Mouse (Mus musculus): ENCODE results near the gene Card9. TPM values are rescaled to one million over a fixed set of nuclear protein-coding genes. Genes with fewer than 3 reads are reported as not detected.
"Not testable (repeated sequence)": the region's sequence is repeated elsewhere in the genome, so short reads cannot be mapped to it uniquely, and the experiment has no call there.

Gene Card9
- polyA plus RNA-seq (2017; shearing (Covaris generic)): 1 to 10 TPM; 1.5 to 2.3 TPM

DNA sequence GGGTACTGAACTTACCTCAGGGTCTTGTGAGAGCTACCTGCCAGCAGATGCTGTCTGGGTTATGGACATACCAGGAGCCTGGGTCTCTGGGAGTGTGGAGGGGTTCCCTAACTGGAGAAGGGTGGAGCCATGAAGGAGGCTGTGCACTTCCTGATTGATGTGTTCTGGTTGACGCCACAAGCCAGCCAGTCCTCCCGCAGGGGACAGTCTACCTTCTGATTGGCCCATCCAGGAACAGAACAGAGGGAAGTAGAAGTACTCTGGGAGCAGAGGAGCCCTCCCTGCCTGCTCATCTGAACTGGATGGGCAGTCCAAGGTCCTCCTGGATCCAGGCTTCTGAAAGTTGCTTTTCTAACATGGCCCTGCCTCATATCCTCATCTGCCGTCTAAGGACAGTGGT, at the start of gene Card9:
Gene Card9 (minus strand): TSS at position 147 of the 400 bp plus-strand sequence.
- ATAC-seq: no peak

DNA sequence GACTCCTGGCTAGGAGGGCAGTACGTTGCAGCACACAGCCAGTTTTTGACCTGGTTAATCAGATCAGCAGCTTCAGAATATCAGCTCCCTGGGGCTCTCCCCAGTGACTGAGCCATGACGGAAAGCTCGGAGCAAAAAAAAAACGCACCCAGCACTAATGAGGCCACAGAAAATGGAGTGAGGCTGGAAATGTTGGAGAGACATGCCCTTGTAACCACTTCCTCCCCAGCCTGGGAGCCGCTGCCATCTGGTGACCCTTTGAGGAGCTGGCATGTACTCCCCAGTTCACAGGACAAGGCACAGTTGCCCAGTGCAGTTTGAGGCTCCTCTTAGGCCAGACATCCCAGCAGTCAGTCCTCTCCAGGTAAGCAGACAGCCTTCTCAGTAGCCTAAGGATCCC, 49.4 kb upstream of the Card9 start:
- no peak for ATAC-seq

DNA sequence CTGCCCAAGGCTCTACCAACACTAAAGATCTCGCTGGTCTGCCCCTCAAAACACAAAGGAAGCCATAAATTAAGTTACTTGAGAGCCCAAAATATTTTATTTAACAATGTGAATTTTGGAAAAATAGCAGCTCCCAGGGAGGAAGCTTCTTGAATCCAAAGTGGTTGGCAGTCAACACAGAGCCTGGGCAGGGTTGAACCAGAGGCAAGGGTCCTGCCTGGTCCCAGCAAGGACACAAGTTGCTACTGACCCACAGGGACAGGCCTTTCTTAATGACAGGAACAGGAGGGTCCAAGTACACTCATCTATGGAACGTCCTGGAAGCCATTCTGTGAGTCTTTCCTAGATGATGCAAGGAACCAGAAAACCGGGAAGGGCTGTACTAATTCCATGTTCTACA, 48.6 kb upstream of the Card9 start:
- no peak for ATAC-seq

- ATAC-seq: peak; percentile 90
Observed at GRCm38 (mm10) chr2:26408515-26409356, 48.0 kb upstream of the Card9 start, which contains the start of gene Inpp5e. Gene Inpp5e (minus strand): TSS chr2:26409203.

DNA sequence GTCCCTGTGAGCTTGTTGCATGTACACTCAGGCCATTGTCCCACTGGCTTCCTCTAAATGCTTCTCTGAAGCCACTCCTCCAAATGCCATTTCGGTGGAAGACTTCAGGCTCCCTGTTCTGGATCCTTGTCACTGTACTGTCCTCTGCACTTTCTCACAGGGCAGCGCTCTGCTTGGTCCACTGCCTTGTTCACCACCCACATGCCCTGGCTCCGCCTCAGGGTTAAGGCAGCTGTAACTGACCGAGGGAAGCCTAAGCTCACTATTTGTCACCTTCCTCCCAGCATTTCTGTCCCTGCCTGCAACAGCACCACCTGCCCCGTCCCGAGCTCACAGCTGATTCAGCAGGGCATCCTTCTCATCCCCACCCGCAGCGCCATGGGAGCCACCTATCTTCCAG, 42.6 kb upstream of the Card9 start:
- no peak for ATAC-seq

DNA sequence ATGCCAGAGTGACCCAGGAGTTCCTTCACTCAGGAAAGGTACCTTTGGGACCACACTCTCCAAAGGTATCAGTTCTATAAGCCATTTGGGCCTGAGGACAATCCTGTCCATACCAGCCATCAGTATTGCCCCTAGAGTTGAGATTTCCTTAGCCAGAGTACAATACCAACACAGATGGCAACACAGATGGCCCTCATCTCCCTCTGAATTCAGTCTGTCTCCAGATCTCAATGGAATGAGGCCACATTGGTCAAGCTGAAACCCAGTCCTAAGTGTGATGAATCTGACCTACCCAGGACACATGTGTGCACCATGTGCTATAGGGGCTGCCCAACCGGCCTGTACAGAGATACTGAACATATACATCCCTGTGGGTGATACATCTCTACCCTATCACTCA, 41.5 kb upstream of the Card9 start:
- ATAC-seq: no peak

GRCm38 (mm10) chr2:26401023-26401422, 40.3 kb upstream of the Card9 start:
- no peak for ATAC-seq

DNA sequence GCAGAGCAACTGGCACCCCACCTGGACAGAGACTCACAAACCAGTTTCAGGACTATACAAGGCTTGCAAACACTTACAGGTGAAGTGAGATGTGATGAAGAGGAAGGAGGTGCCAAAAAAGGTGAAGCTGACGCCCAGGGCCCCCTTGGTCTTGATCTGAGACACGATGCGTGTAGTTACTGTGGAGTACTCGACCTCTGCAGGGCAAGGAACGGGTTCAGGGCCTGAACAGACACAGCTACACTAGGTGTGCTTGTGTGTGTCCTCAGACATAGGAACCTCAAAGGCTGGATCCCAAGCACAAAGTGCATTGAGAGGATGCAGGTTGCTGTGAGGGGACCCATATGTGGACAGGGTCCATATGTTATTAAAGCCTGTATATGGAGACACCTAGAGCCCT, 39.6 kb upstream of the Card9 start:
- no peak for ATAC-seq

GRCm38 (mm10) chr2:26399647-26400046, 38.9 kb upstream of the Card9 start:
- no peak for ATAC-seq

- no peak for ATAC-seq
Observed at GRCm38 (mm10) chr2:26398978-26399377, 38.3 kb upstream of the Card9 start.

GRCm38 (mm10) chr2:26391617-26392016, 30.9 kb upstream of the Card9 start:
- no peak for ATAC-seq

- no peak for ATAC-seq
Observed at GRCm38 (mm10) chr2:26390954-26391353, 30.2 kb upstream of the Card9 start.

DNA sequence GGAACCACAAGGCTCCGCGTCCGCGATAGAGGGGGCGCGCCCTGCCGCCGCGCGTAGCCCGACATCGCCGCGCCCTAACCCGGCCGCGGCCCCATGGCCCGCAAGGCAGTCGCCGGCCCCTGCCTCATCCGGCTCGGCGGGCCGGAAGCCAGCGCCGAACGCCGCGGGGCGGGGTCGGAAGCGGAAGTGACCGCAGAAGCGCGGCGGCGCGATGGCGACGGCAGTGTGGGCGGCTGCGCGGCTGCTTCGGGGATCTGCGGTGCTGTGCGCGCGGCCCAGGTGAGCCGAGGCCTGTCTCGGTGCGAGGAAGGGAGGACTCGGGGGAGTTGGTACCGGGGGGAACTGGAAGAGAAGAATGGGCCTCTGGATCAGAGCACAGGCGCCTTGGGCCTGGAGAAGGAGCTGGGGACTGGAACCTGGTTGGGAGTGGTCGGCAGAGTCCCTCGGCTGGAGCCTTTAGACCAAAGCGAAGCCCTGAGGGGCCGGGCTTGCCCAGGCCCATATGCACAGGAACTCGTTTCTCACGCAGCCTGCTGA, 28.5 kb upstream of the Card9 start, which contains the start of the genes Entr1 and Pmpca:
Gene Entr1 (minus strand): TSS at position 163 of the 537 bp plus-strand sequence.
Gene Pmpca (plus strand): TSS at position 186 of the 537 bp plus-strand sequence.
- peak; percentile 89 for ATAC-seq

DNA sequence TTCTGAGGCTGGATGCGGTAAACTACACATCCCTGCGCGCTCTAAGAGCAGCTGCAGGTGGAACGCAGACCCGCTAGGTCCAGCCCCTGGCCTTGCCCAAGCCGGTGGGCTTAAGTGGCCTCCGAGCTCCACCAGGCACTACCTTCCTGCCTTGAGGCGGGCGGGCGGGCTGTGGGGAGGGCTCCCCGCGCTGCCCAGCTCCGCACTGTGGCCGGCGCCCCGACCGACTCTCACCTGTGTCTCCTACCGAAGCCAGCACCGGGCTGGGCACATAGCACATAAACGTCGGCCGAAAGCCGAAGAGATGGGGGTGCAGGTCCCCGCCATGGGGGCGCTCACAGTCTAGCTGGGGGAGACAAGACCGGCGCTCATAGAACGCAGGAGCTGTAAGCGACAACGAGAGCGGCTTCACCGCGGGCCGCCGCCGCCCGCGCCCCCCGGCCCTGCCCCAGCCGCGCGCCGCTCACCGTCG, 28.0 kb upstream of the Card9 start:
- peak; percentile 7 for ATAC-seq

- no peak for ATAC-seq
Observed at GRCm38 (mm10) chr2:26387713-26388112, 27.0 kb upstream of the Card9 start.

DNA sequence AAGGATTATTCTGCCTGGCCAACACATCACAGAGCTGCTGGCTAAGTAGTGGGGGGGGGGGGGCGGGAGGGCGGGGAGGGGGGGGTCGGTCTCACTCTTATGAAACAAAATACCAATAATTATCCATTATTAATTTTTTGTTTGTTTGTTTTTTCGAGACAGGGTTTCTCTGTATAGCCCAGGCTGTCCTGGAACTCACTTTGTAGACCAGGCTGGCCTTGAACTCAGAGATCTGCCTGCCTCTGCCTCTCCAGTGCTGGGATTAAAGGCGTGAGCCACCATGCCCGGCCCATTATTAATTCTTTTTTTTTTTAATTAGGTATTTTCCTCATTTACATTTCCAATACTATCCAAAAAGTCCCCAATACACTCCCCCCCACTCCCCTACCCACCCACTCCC, 20.2 kb upstream of the Card9 start:
- not testable (repeated sequence) for ATAC-seq

- ATAC-seq: peak; percentile 100
Observed at GRCm38 (mm10) chr2:26380131-26380771, 19.5 kb upstream of the Card9 start, which contains the start of gene Snapc4. Gene Snapc4 (minus strand): TSS chr2:26380653.

DNA sequence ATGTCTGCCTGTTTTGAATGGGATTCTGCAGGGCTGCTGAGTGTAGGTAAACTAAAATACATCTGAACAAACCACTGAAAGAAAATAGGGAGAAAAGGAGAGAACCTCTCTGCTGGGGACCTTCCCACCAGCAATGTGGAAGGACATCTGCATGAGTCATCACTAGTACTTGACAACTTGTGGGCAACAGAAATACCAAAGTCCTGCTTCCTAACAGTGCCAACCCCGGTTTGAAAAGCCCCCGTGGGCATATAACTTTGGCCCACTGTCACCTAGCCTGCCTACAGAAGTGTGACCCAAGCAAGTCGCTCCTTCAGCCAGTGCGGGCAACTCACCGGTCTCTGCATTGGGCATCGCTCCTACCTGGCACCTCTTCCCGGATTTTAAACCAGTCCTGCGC, 11.7 kb upstream of the Card9 start:
- no peak for ATAC-seq

GRCm38 (mm10) chr2:26368572-26368971, 7.9 kb upstream of the Card9 start:
- no peak for ATAC-seq

DNA sequence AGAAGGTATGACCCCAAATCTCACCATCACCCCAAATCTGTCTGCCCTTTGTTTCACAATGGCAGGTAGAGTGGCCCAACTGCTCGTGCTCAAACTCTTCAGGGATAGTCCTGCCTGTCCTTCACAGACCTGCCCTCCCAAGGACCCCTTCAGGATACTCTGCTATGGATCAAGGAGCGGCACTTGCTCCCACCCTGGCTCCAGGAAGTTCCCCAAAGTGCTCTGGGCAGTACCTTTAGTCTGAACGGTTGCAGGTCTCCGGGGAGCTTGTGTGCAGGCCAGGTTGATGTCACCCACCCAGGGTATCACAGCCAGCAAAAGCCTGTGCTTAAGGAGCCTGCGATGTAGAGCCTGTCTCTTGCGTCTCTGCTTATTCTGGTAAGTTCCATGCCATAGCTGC, 7.2 kb upstream of the Card9 start:
- ATAC-seq: no peak

DNA sequence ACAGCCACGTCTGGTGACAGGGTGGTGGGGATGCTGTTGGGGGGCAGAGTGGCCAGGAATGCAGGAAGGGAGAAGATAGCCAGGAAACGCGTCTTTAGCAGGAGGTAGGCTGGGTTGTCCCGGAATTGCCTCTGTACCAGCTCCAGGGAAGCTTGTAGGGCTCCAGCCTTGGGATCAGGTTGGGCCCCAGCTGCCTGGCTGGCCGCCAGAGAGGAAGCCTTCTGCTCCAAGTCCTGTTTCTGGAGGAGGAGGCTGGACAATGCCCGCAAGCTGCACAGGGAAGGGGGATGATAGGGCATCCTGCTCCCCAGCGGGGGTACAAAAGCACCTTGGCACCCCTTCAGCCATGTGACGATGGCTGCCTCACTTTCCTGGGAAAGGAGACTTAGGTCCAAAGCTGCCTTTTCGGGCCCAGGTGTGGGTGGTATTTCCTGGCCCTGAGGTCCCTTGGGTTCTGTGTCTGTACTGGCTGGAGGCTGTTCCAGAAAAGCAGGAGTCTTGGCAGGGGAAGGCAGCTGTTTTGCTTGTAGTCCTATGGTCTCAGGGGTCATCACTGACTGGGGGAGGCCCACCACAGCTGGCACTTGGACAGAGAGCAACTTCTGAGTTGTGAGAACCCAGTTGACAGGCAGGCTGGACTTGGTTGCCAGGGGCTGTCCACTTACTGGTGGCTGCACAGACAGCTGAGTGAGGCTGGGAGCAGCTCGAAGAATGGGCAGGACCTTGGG, 4.2 kb upstream of the Card9 start:
- ATAC-seq: no peak

DNA sequence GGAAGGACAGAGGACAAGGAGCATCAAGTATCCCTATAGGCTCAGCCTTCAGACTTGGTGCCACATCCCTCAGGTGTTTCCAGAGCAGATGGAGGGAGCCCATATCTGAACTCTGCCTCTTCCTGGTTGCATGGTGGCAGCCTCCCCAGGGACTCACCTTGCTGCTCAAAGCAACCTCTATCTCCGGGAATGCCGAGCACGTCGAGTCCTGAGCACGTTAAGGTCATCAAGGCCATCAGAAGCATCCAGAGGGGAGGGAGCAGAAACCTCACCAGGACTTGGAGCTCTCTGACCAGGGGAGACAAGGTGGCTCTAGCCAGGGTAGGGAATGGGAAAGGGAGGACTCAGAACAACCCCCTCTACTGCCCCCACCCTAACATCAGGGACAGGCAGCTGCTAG, 2.8 kb upstream of the Card9 start:
- ATAC-seq: no peak

GRCm38 (mm10) chr2:26362991-26363390, 2.3 kb upstream of the Card9 start:
- ATAC-seq: no peak
